Mouse (Mus musculus) kidney, embryonic 16.5 days (tissue): ENCODE data around the gene Galntl5. TPM values are rescaled to one million over a fixed set of nuclear protein-coding genes. Genes with fewer than 3 reads are reported as not detected.
A peak's percentile ranks its signal among the peaks of the same experiment; 100 is the strongest.
"Not testable (repeated sequence)": the region's sequence is repeated elsewhere in the genome, so short reads cannot be mapped to it uniquely, and the experiment has no call there.

ENCODE experiments used
- ATAC-seq: fragments of 200-750 bp; cut with Nextera tagmentation; 2 replicates; pipeline ENCODE4 v1.8.0; 2017; ENCODE audit warnings: moderate TSS enrichment; ENCODE audit not compliant: low FRiP score, low TSS enrichment
- H3K27ac ChIP-seq: fragments of 300-500 bp; sonication (generic); 2 replicates; pipeline ENCODE4 v1.5.1; 2014; ENCODE audit warnings: low read length
- H3K27me3 ChIP-seq: fragments of 300-500 bp; sonication (generic); 2 replicates; pipeline ENCODE4 v1.6.1; 2014; ENCODE audit warnings: low read length, control low read depth, mixed read lengths; ENCODE audit not compliant: insufficient read depth
- H3K36me3 ChIP-seq: fragments of 300-500 bp; sonication (generic); 2 replicates; pipeline ENCODE4 v1.6.1; 2014; ENCODE audit warnings: low read length, control low read depth, mixed read lengths; ENCODE audit not compliant: insufficient read depth
- H3K4me1 ChIP-seq: fragments of 300-500 bp; sonication (generic); 2 replicates; pipeline ENCODE4 v1.6.1; 2014; ENCODE audit warnings: low read length, control low read depth, mixed read lengths; ENCODE audit not compliant: insufficient read depth
- H3K4me2 ChIP-seq: fragments of 300-500 bp; sonication (generic); replicated peaks from 2 replicates; pipeline ENCODE4 v1.6.1; 2014; ENCODE audit warnings: low read depth, low read length
- H3K4me3 ChIP-seq: fragments of 300-500 bp; sonication (generic); 2 replicates; pipeline ENCODE4 v1.5.1; 2014; ENCODE audit warnings: mild to moderate bottlenecking, low read length
- H3K9ac ChIP-seq: fragments of 300-500 bp; sonication (generic); replicated peaks from 2 replicates; pipeline ENCODE4 v1.6.1; 2014; ENCODE audit warnings: low read length
- H3K9me3 ChIP-seq: fragments of 300-500 bp; sonication (generic); 2 replicates; pipeline ENCODE4 v1.6.1; 2016; ENCODE audit warnings: low read length, control low read depth
- WGBS: fragments of 180-500 bp; shearing (Covaris S2); extraction: QIAGEN DNeasy Blood & Tissue Kit; methylation state at CpG from one replicate; pipeline ENCODE4 v1.1.7; 2014; 5-methylcytosine and 5-hydroxymethylcytosine counted together
- polyA plus RNA-seq: library from polyadenylated mRNA; unstranded; fragments of >200 nt; fragmentation: Nextera tagmentation; extraction: Ambion mirVana; gene quantifications from 2 replicates; pipeline ENCODE4 v1.2.1, GENCODE M21; 2015

Gene Galntl5
- polyA plus RNA-seq, 1 experiment from 2014 or later: not detected

DNA sequence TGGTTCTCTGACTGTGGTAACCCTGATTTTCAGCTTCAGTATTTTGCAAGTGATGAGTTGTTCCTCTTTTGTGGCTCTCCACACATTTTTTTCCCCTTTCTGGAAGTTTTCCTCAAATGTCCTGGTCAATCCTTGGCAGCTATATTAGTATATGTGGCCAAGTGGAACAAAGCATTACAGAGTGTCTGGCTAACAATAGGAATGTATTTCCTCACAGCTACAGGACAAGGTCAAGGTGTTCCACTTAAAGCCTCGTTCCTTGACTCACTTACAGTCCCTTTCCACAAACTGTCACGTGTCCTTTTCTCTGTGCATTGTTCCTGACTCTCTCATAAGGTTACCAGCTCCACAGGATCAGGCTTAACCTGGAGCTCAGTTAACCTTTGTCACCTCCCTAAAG lies 3.3 kb downstream of the Galntl5 start:
- Histone ChIP-seq H3K4me1 (no peaks in the 10 kb centered on the region), H3K4me2 (no peak overlapping the region), H3K9ac (no peak overlapping the region), H3K27ac (no peak overlapping the region), H3K27me3 (no peaks in the 10 kb centered on the region), H3K9me3 (no peaks in the 10 kb centered on the region), H3K4me3 (no peak overlapping the region), H3K36me3 (no peaks in the 10 kb centered on the region)
- no peak for ATAC-seq
- WGBS: 42% methylated on average over 2 of the region's 2 CpGs

DNA sequence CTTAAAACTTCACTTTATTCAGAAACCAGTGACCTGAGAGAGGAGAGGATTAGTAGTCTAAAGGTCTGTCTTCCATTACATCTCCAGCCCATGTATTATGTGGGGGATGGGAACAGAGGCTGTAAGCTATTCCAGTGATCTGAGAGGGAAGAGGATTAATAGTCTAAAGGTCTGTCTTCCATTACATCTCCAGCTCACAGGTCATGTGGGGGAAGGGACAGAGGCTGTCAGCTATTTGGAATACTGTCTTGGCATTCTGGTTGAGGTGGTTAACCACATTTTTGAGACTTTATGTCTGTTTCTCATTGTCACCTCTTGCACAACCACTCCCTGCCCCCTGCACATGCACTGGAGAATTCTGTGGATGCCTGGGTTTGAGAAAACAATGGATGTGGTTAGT lies 6.5 kb downstream of the Galntl5 start:
- no peaks in the 10 kb centered on the region for H3K27me3 ChIP-seq
- H3K4me2 ChIP-seq: no peak overlapping the region
- H3K9ac ChIP-seq: no peak overlapping the region
- no peaks in the 10 kb centered on the region for H3K36me3 ChIP-seq
- H3K27ac ChIP-seq: no peak overlapping the region
- no peak overlapping the region for H3K4me3 ChIP-seq
- no peaks in the 10 kb centered on the region for H3K9me3 ChIP-seq
- no peak for ATAC-seq
- no peaks in the 10 kb centered on the region for H3K4me1 ChIP-seq

DNA sequence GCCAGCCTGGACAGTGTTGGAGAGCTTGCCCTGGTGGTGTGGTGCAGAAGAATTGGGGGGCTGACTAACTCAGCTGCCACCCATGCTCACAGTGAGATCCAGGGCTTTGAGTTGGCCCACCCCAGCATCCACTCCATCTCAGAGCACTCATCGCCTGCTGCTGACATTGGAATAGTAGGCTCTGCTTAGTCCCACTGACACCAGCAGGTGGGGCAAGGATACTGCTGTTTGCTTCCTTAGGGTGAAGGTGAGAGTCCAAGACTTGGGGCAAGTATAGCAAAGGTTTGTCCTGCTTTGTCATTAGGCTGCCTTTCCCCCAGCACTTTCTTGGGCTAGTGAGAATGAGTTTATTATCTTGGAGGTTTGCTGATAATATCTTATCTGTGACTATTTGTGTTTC lies 7.5 kb downstream of the Galntl5 start:
- H3K4me2 ChIP-seq: no peak overlapping the region
- H3K36me3 ChIP-seq: no peaks in the 10 kb centered on the region
- no peak for ATAC-seq
- H3K27ac ChIP-seq: no peak overlapping the region
- H3K4me1 ChIP-seq: no peaks in the 10 kb centered on the region
- H3K4me3 ChIP-seq: no peak overlapping the region
- WGBS: 43% methylated on average over 1 of the region's 1 CpGs
- H3K9me3 ChIP-seq: no peaks in the 10 kb centered on the region
- H3K9ac ChIP-seq: no peak overlapping the region
- no peaks in the 10 kb centered on the region for H3K27me3 ChIP-seq

GRCm38 (mm10) chr5:25190521-25190920 lies 9.3 kb downstream of the Galntl5 start:
- H3K4me1 ChIP-seq: no peaks in the 10 kb centered on the region
- no peak for ATAC-seq

GRCm38 (mm10) chr5:25211872-25212271 lies 30.6 kb downstream of the Galntl5 start:
- H3K27ac ChIP-seq: no peak overlapping the region
- H3K27me3 ChIP-seq: no peaks in the 10 kb centered on the region
- no peak overlapping the region for H3K9ac ChIP-seq
- WGBS: 50% methylated on average over 1 of the region's 1 CpGs
- no peak overlapping the region for H3K4me2 ChIP-seq
- no peaks in the 10 kb centered on the region for H3K9me3 ChIP-seq
- H3K4me1 ChIP-seq: no peaks in the 10 kb centered on the region
- no peaks in the 10 kb centered on the region for H3K36me3 ChIP-seq
- ATAC-seq: no peak
- no peak overlapping the region for H3K4me3 ChIP-seq

More at GRCm38 (mm10) chr5:25190521-25190920, 9.3 kb downstream of the Galntl5 start:
- H3K4me3 ChIP-seq: no peak overlapping the region
- no peaks in the 10 kb centered on the region for H3K27me3 ChIP-seq
- H3K27ac ChIP-seq: no peak overlapping the region
- no peak overlapping the region for H3K4me2 ChIP-seq
- H3K9ac ChIP-seq: no peak overlapping the region
- H3K9me3 ChIP-seq: no peaks in the 10 kb centered on the region
- WGBS: 86% methylated on average over 2 of the region's 2 CpGs
- no peaks in the 10 kb centered on the region for H3K36me3 ChIP-seq

DNA sequence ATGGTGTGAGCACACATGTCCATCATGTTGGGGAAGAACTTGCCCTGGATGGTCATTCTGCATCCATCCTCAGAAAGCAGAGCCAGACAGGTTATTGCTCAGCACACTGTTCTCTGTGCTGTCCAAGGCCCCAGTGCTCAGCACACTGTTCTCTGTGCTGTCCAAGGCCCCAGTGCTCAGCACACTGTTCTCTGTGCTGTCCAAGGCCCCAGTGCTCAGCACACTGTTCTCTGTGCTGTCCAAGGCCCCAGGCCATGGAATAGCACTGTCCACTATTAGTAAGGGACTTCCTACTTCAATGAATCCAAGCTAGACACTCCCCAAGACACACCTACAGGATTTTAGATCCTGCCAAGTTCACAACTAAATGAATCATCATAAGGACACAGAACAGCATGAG lies 32.0 kb downstream of the Galntl5 start:
- H3K4me1 ChIP-seq, H3K27ac ChIP-seq, H3K9me3 ChIP-seq, H3K36me3 ChIP-seq, H3K4me2 ChIP-seq, H3K27me3 ChIP-seq, H3K4me3 ChIP-seq, ATAC-seq, H3K9ac ChIP-seq: not testable (repeated sequence)

GRCm38 (mm10) chr5:25215006-25215405 lies 33.7 kb downstream of the Galntl5 start:
- Histone ChIP-seq H3K27ac (no peak overlapping the region), H3K9ac (no peak overlapping the region), H3K4me2 (no peak overlapping the region), H3K9me3 (no peaks in the 10 kb centered on the region), H3K4me1 (no peaks in the 10 kb centered on the region), H3K4me3 (no peak overlapping the region), H3K27me3 (no peaks in the 10 kb centered on the region), H3K36me3 (no peaks in the 10 kb centered on the region)
- 86% methylated on average over 6 of the region's 6 CpGs for whole genome bisulfite sequencing
- no peak for ATAC-seq

DNA sequence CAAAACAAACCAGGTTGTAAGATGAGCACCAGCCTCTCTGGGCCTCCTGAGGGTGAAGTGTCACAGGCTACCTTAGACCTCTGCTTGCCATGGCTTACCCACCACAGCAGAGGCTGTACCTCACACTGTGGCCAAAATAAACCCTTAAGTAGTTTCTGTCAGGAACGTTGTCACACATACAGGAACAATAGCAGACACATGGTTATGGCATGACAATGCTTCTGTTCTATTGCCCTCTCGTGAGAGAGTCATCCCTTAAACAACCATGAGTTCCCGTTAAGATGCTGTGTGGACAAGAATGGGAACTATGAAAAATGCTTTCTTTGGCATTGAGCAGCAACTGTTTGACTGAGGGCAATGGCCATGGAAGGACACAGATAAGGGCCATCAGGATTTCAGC lies 40.3 kb downstream of the Galntl5 start, which contains the start of gene Galnt11:
Gene Galnt11, plus strand, starts transcription at position 301 of the 400 bp plus-strand sequence.
- Histone ChIP-seq H3K36me3 (no peaks in the 10 kb centered on the region), H3K9me3 (no peaks in the 10 kb centered on the region), H3K4me3 (peak within 1 kb of the TSS; percentile 73), H3K9ac (peak within 1 kb of the TSS; percentile 84), H3K4me1 (peaks cover 14% of the 10 kb centered on the region), H3K27me3 (no peaks in the 10 kb centered on the region), H3K4me2 (peak within 1 kb of the TSS; percentile 72), H3K27ac (peak within 1 kb of the TSS; percentile 93)
- 90% methylated on average over 3 of the region's 3 CpGs for WGBS
- no peak for ATAC-seq

GRCm38 (mm10) chr5:25222752-25223702 lies 41.8 kb downstream of the Galntl5 start, which contains the start of gene E130116L18Rik:
TSS of gene E130116L18Rik (minus strand) at chr5:25223153.
- peaks cover 14% of the 10 kb centered on the region for H3K4me1 ChIP-seq
- no peaks in the 10 kb centered on the region for H3K36me3 ChIP-seq
- ATAC-seq: peak; percentile 99
- H3K4me3 ChIP-seq: peak within 1 kb of the TSS; percentile 73
- no peaks in the 10 kb centered on the region for H3K27me3 ChIP-seq
- H3K4me2 ChIP-seq: peak within 1 kb of the TSS; percentile 72
- peak within 1 kb of the TSS; percentile 84 for H3K9ac ChIP-seq
- H3K9me3 ChIP-seq: no peaks in the 10 kb centered on the region
- 2% methylated on average over 72 of the region's 72 CpGs for WGBS
- peak within 1 kb of the TSS; percentile 93 for H3K27ac ChIP-seq

DNA sequence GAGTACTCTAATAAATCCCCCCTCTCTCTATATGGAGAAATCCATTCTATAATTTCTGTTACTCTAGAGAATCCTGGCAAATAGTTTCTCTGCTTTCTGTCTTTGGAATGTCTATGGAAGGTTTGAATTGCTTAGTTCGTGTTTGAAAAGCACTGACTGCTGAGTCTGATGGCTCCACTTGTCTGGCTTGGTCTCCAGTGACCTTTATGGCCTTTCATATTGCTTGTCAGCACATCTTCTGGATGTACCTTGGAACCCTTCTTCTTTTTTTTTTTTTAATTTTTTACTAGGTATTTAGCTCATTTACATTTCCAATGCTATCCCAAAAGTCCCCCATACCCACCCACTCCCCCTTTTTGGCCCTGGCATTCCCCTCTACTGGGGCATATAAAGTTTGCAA lies 43.1 kb downstream of the Galntl5 start:
- ATAC-seq, H3K9me3 ChIP-seq, H3K9ac ChIP-seq, H3K36me3 ChIP-seq, H3K27me3 ChIP-seq, H3K27ac ChIP-seq, H3K4me3 ChIP-seq: not testable (repeated sequence)
- Histone ChIP-seq H3K4me1 (peaks cover 14% of the 10 kb centered on the region), H3K4me2 (0 out of 2 replicates have a peak overlapping the region, but pooled peaks have one; percentile 72)
- 78% methylated on average over 1 of the region's 1 CpGs for WGBS
